Mouse (Mus musculus): ENCODE data around the gene Src.

GRCm38 (mm10) chr2:157506779-157507178, 88.5 kb downstream of the Src start:
- TF ChIP-seq POLR2A (IDR thresholded peaks at IDR 0.05; ENCODE audit: control insufficient read depth, extremely low read depth, insufficient read depth, low read length, poor library complexity) (no peak), CTCF (IDR thresholded peaks at IDR 0.05; ENCODE audit: borderline replicate concordance, control insufficient read depth, extremely low read depth, insufficient read depth, low read length, poor library complexity) (no peak)
